Mouse (Mus musculus) bone marrow macrophage, adult 2 months (primary cell): ENCODE measurements around the gene Spag6. TPM values are rescaled to one million over a fixed set of nuclear protein-coding genes. Genes with fewer than 3 reads are reported as not detected.

ENCODE experiments used
- H3K27ac ChIP-seq: 2 replicates; pipeline ENCODE4 v1.5.1; 2012; ENCODE audit warnings: low read depth, low read length; ENCODE audit not compliant: insufficient read depth
- H3K4me1 ChIP-seq: 2 replicates; pipeline ENCODE4 v1.6.1; 2012; ENCODE audit warnings: low read length; ENCODE audit not compliant: control insufficient read depth, insufficient read depth
- H3K4me3 ChIP-seq: 2 replicates; pipeline ENCODE4 v1.5.1; 2012; ENCODE audit warnings: mild to moderate bottlenecking, low read length, moderate library complexity; ENCODE audit not compliant: insufficient read depth
- CTCF ChIP-seq: IDR thresholded peaks from 2 replicates; pipeline ENCODE4 v1.5.1; 2012; ENCODE audit warnings: low read depth, mild to moderate bottlenecking, low read length, moderate library complexity
- POLR2A ChIP-seq: IDR thresholded peaks from 2 replicates; pipeline ENCODE4 v1.6.1; 2012; ENCODE audit warnings: mild to moderate bottlenecking, low read depth, low read length, borderline replicate concordance
- polyA plus RNA-seq: library from polyadenylated mRNA; stranded (reverse); fragments of >200 nt; gene quantifications from 2 replicates; pipeline ENCODE4 v1.2.4, GENCODE M21; 2012; ENCODE audit not compliant: missing spikeins, insufficient read depth, insufficient read length

Spag6 gene
- polyA plus RNA-seq, 1 experiment: not detected

GRCm38 (mm10) chr2:18687671-18688170 lies 6.1 kb upstream of the Spag6 start:
- no peak overlapping the region for H3K27ac ChIP-seq
- no peak overlapping the region for H3K4me3 ChIP-seq
- TF ChIP-seq POLR2A (no peak), CTCF (no peak)
- no peaks in the 10 kb centered on the region for H3K4me1 ChIP-seq

- Histone ChIP-seq H3K27ac (no peak overlapping the region), H3K4me3 (peak overlapping the region; percentile 69), H3K4me1 (no peaks in the 10 kb centered on the region)
- TF ChIP-seq POLR2A: no peak
- TF ChIP-seq CTCF: no peak
Measured at GRCm38 (mm10) chr2:18688286-18688685, 5.5 kb upstream of the Spag6 start.

- no peak for TF ChIP-seq POLR2A
- no peak for TF ChIP-seq CTCF
- Histone ChIP-seq H3K4me3 (peak overlapping the region; percentile 69), H3K4me1 (no peaks in the 10 kb centered on the region), H3K27ac (no peak overlapping the region)
Measured at GRCm38 (mm10) chr2:18688708-18689063, 5.1 kb upstream of the Spag6 start.

GRCm38 (mm10) chr2:18689064-18689921 lies 4.5 kb upstream of the Spag6 start:
- Histone ChIP-seq H3K27ac (no peak overlapping the region), H3K4me1 (no peaks in the 10 kb centered on the region), H3K4me3 (peak overlapping the region; percentile 69)
- TF ChIP-seq POLR2A: no peak

GRCm38 (mm10) chr2:18690055-18690691 lies 3.7 kb upstream of the Spag6 start:
- TF ChIP-seq CTCF (no peak), POLR2A (no peak)
- Histone ChIP-seq H3K27ac (no peak overlapping the region), H3K4me1 (no peaks in the 10 kb centered on the region), H3K4me3 (peak overlapping the region; percentile 69)

- no peak for TF ChIP-seq CTCF
- no peak for TF ChIP-seq POLR2A
- no peak overlapping the region for H3K4me3 ChIP-seq
- H3K4me1 ChIP-seq: no peaks in the 10 kb centered on the region
- no peak overlapping the region for H3K27ac ChIP-seq
Measured at GRCm38 (mm10) chr2:18690756-18691155, 3.1 kb upstream of the Spag6 start.

- Histone ChIP-seq H3K27ac (no peak overlapping the region), H3K4me3 (no peak overlapping the region), H3K4me1 (no peaks in the 10 kb centered on the region)
- TF ChIP-seq POLR2A (no peak), CTCF (no peak)
Measured at GRCm38 (mm10) chr2:18692031-18692430, 1.8 kb upstream of the Spag6 start.

- Histone ChIP-seq H3K27ac (no peak overlapping the region), H3K4me1 (no peaks in the 10 kb centered on the region), H3K4me3 (no peak overlapping the region)
- TF ChIP-seq CTCF (no peak), POLR2A (no peak)
Measured at GRCm38 (mm10) chr2:18692548-18692947, 1.3 kb upstream of the Spag6 start.

- Histone ChIP-seq H3K27ac (no peak overlapping the region), H3K4me1 (no peaks in the 10 kb centered on the region), H3K4me3 (peak overlapping the region; percentile 89)
- TF ChIP-seq POLR2A (no peak), CTCF (no peak)
Measured at GRCm38 (mm10) chr2:18693491-18693870, 351 bp upstream of the Spag6 start.

GRCm38 (mm10) chr2:18694611-18694950 lies 749 bp downstream of the Spag6 start:
- Histone ChIP-seq H3K27ac (no peak overlapping the region), H3K4me3 (peak overlapping the region; percentile 89), H3K4me1 (0 out of 2 replicates have a peak, but pooled peaks cover 3% of the 10 kb centered on the region)
- TF ChIP-seq POLR2A (no peak), CTCF (no peak)
